ENCODE assay signal across 10 mouse cellular contexts in genomic region chr17:75440619-75441018, GRCm38 (mm10). TPM values are rescaled to one million over a fixed set of nuclear protein-coding genes. Genes with fewer than 3 reads are reported as not detected.
DNase-seq lines count a peak whose midpoint lies in the region; ATAC-seq and TF ChIP-seq lines count a peak whose summit lies in the region.
"Had no signal": no experiment of that assay in that cellular context is flagged by ENCODE, and none has a peak within 500 bp of the region (broad histone marks: within the 10 kb centered on the region; RNA-seq: fewer than 3 reads in every experiment).

No protein-coding gene starts in this region.

- H3K36me3 ChIP-seq in hindbrain, embryonic 14.5 days (replicated peaks; ENCODE audit: control insufficient read depth, insufficient read depth), result no peaks in the 10 kb centered on the region

- no peak for ATAC-seq in hindbrain, embryonic 14.5 days (ENCODE audit: low FRiP score)

- H3K9me3 ChIP-seq in hindbrain, embryonic 14.5 days (ENCODE audit: control insufficient read depth, low read length), result no peaks in the 10 kb centered on the region

- H3K27ac ChIP-seq in bone marrow macrophage, adult 2 months (ENCODE audit: insufficient read depth, low read depth, low read length), result peak overlapping the region; percentile 39
- peak overlapping the region; percentile 59; the same call in 1 of the 2 replicates for H3K27ac ChIP-seq in hindbrain, embryonic 14.5 days

- no peak overlapping the region for H3K4me3 ChIP-seq in bone marrow macrophage, adult 2 months (ENCODE audit: insufficient read depth, low read length)
- no peak overlapping the region for H3K4me3 ChIP-seq in hindbrain, embryonic 14.5 days (replicated peaks; ENCODE audit: low read length)

- no peaks in the 10 kb centered on the region for H3K27me3 ChIP-seq in hindbrain, embryonic 14.5 days (ENCODE audit: control insufficient read depth, insufficient read depth, low read length)

- DNase-seq in heart, adult 18-20 months, result peak; percentile 22 to 35
- DNase-seq in heart, postnatal 36 days, result no peak
- DNase-seq in hindbrain, embryonic 14.5 days (ENCODE audit: low spot score), result no peak
- DNase-seq in lung, postnatal 10 days, result peak; percentile 66
- DNase-seq in spleen, adult 18-20 months, result no peak
- DNase-seq in frontal cortex, adult 2 months (ENCODE audit: extremely low spot score in 1 of 2, low spot score in 1 of 2), result no peak
- no peak for DNase-seq in spleen, postnatal 14 days (ENCODE audit: low spot score in 2 of 2)
- DNase-seq: cerebellum, postnatal 25 days had no signal

- intact Hi-C loops in heart, postnatal 36 days (cut with DNase I), result no loop called here

- WGBS in hindbrain, embryonic 14.5 days, result 35% methylated on average over 7 of the region's 7 CpGs

- no peak overlapping the region for H3K4me2 ChIP-seq in hindbrain, embryonic 14.5 days (replicated peaks)
- H3K4me2 ChIP-seq: liver, embryonic 11.5 days had no signal

- TF ChIP-seq CTCF in bone marrow macrophage, adult 2 months (IDR thresholded peaks at IDR 0.05; ENCODE audit: low read depth, low read length), result no peak

- TF ChIP-seq POLR2A in bone marrow macrophage, adult 2 months (IDR thresholded peaks at IDR 0.05; ENCODE audit: borderline replicate concordance, low read depth, low read length), result no peak

- no peak overlapping the region for H3K9ac ChIP-seq in hindbrain, embryonic 14.5 days

- peaks cover 57% of the 10 kb centered on the region for H3K4me1 ChIP-seq in bone marrow macrophage, adult 2 months (ENCODE audit: control insufficient read depth, insufficient read depth, low read length)
- peaks cover 6% of the 10 kb centered on the region; the same call in 1 of the 2 replicates for H3K4me1 ChIP-seq in hindbrain, embryonic 14.5 days (replicated peaks; ENCODE audit: control insufficient read depth, insufficient read depth, low read length)

RNA-seq across cellular contexts. Expression of gene Rasgrp3, which starts 4.9 kb away (rescaled TPM):
- total RNA-seq in heart, adult 18-20 months (2021), result 10 to 100 TPM; 20.2 to 29.6 TPM
- 10 to 100 TPM; 23.3 TPM for total RNA-seq in heart, postnatal 36 days (2021)
- 17.7 and 19.4 TPM in 2 replicates for polyA plus RNA-seq in bone marrow macrophage, adult 2 months (2012; ENCODE audit: insufficient read depth, insufficient read length, missing spikeins)
- polyA plus RNA-seq in hindbrain, embryonic 14.5 days (2014; fragmentation: Nextera tagmentation; extraction: Ambion mirVana), result 7.2 and 8.6 TPM in 2 replicates
- polyA plus RNA-seq in frontal cortex, adult 2 months (2012; rRNA removed), result 9.3 and 10.2 TPM in 2 replicates

Comparison
In these comparisons a context has a peak if more than half of its experiments do, and no peak if none do; other contexts are left out.
1. DNase-seq: peak in heart, adult 18-20 months (2 of 2) and lung, postnatal 10 days (single experiment); none in heart, postnatal 36 days (0 of 2), hindbrain, embryonic 14.5 days (single experiment), spleen, adult 18-20 months (0 of 2), frontal cortex, adult 2 months (0 of 2) and spleen, postnatal 14 days (0 of 2).